ENCODE assay signal across 23 mouse cellular contexts in the genomic region with DNA sequence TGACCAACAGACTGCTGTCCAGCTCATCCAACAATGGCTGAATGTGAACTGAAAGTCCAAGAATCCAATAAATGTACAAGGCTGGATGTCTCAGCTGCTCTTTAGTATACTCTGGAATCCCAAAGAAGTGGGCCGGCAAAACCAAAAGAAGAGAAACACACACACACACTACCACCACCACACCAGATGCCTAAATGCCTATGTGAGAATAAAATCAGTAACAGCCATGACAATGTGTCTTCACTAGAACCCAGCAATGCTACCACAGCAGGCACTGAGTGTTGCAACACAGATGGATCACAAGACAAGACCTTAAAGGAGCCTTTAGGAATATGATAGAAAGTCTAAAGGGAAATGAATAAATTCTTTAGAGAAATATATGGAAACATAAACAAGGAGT.
DNase-seq lines count a peak whose midpoint lies in the region; ATAC-seq lines count a peak whose summit lies in the region.
"Had no signal": no experiment of that assay in that cellular context is flagged by ENCODE, and none has a peak within 500 bp of the region (broad histone marks: within the 10 kb centered on the region; RNA-seq: fewer than 3 reads in every experiment).

No protein-coding gene starts in this region.

- no peaks in the 10 kb centered on the region for H3K4me1 ChIP-seq in hindbrain, embryonic 12.5 days

- H3K27ac ChIP-seq in hindbrain, embryonic 12.5 days = no peak overlapping the region

- H3K36me3 ChIP-seq in hindbrain, embryonic 12.5 days = no peaks in the 10 kb centered on the region
- H3K36me3 ChIP-seq: G1E had no signal

- H3K27me3 ChIP-seq in hindbrain, embryonic 12.5 days = no peaks in the 10 kb centered on the region
- H3K27me3 ChIP-seq: CH12.LX, Patski had no signal

- no peak overlapping the region for H3K4me3 ChIP-seq in hindbrain, embryonic 12.5 days

- no peak for DNase-seq in frontal cortex, postnatal 25 days (ENCODE audit: low spot score in 2 of 2)
- DNase-seq in frontal cortex, adult 2 months (ENCODE audit: extremely low spot score in 1 of 2, low spot score in 1 of 2) = peak; percentile 38 to 40
- DNase-seq in frontal cortex, postnatal 14 days (ENCODE audit: low spot score in 2 of 2) = no peak
- peak; percentile 22 for DNase-seq in right cerebral cortex, adult 18-20 months
- DNase-seq in right cerebral cortex, postnatal 10 days (ENCODE audit: low spot score in 2 of 2) = no peak
- peak; percentile 46 for DNase-seq in brain, adult 2 months (ENCODE audit: low read depth, low spot score)
- DNase-seq: adrenal gland, adult 2 months; adrenal gland, adult 8-10 months; adrenal gland, postnatal 10 days; adrenal gland, postnatal 14 days; adrenal gland, postnatal 25 days; adrenal gland, postnatal 36 days; B cell, adult 2 months; cerebellum, adult 11 months; cerebellum, adult 11-12 months; cerebellum, adult 18-20 months had no signal

- no peak overlapping the region for H3K9ac ChIP-seq in hindbrain, embryonic 12.5 days

- ATAC-seq in frontal cortex, adult (ENCODE audit: low TSS enrichment) = peak; percentile 55; the same call in 1 of the 2 replicates
- no peak for ATAC-seq in hindbrain, embryonic 12.5 days (ENCODE audit: low FRiP score)
- ATAC-seq: activated CD4-positive, CD25-positive, alpha-beta regulatory T cell, adult 4 months; CD4-positive, CD25-positive, alpha-beta regulatory T cell, adult 4 months; Patski had no signal

- H3K4me2 ChIP-seq in hindbrain, embryonic 12.5 days (replicated peaks) = no peak overlapping the region

- no peaks in the 10 kb centered on the region for H3K9me3 ChIP-seq in hindbrain, embryonic 12.5 days (replicated peaks)

- 76% methylated on average over 1 of the region's 1 CpGs for WGBS in hindbrain, embryonic 12.5 days

Comparison
In these comparisons a context has a peak if more than half of its experiments do, and no peak if none do; other contexts are left out.
1. DNase-seq: peak in frontal cortex, adult 2 months (2 of 2), right cerebral cortex, adult 18-20 months (single experiment) and brain, adult 2 months (single experiment); none in frontal cortex, postnatal 25 days (0 of 2), frontal cortex, postnatal 14 days (0 of 2) and right cerebral cortex, postnatal 10 days (0 of 2).